Mouse (Mus musculus) liver, adult 2 months (tissue): ENCODE data around the gene Itgav.

ENCODE experiments used
- CTCF ChIP-seq: fragments of 200-500 bp; IDR thresholded peaks from 2 replicates; pipeline ENCODE4 v1.5.1; 2011; ENCODE audit warnings: low read depth, low read length, control low read depth
- POLR2A ChIP-seq: fragments of 200-500 bp; IDR thresholded peaks from 2 replicates; pipeline ENCODE4 v1.6.1; 2011; ENCODE audit warnings: low read length, control low read depth; ENCODE audit not compliant: insufficient read depth; ENCODE audit errors: extremely low read depth

DNA sequence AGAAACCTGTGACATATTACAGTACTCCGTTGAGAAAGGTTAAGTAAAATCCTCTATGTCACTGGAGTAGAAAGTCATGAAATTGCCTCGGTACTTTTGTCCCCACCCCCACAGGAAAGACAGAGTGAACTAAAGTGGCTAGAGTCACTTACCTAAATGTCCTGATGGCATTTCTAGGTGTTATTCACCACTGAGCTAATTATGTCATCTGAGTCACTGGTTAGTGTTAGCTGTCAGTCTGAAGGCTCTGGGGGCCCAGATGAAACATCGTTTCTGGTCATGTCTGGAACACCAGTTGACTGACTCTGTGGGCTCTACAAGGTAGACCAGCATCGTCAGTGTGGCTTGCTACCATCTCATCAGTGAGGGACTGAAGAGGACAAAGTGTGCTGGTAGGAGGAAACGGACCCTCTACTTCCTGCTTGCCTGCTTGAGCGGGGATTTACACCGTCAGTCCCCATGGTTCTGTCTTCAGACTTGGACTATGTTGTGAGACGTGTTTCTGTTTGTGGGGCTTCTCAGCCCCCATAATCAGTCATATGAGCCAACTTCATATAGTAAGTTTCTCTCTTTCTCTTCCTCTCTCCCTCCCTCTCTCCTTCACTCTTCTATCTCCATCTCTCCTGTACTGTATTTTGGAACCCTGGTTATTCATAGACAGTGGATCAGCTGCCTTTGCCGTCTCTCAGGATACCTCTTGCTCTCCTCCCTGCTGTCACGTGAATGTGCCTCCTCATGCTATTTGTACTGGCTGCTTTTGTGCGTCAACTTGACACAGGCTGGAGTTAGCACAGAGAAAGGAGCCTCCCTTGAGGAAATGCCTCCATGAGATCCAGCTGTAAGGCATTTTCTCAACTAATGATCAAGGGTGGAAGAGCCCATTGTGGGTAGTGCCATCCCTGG, 28.6 kb upstream of the Itgav start:
- TF ChIP-seq CTCF (no peak), POLR2A (no peak)
